Mouse (Mus musculus) forebrain, embryonic 13.5 days (tissue): ENCODE data around the gene Gm13272. TPM values are rescaled to one million over a fixed set of nuclear protein-coding genes. Genes with fewer than 3 reads are reported as not detected.
A peak's percentile ranks its signal among the peaks of the same experiment; 100 is the strongest.
"Not testable (repeated sequence)": the region's sequence is repeated elsewhere in the genome, so short reads cannot be mapped to it uniquely, and the experiment has no call there.

Source experiments
- ATAC-seq: fragments of 200-750 bp; cut with Nextera tagmentation; 2 replicates; pipeline ENCODE4 v1.8.0; 2017
- H3K27ac ChIP-seq: fragments of 300-500 bp; sonication (generic); 2 replicates; pipeline ENCODE4 v1.5.1; 2015; ENCODE audit warnings: inconsistent platforms, mild to moderate bottlenecking, moderate library complexity
- H3K27me3 ChIP-seq: fragments of 300-500 bp; sonication (generic); 2 replicates; pipeline ENCODE4 v1.6.1; 2015; ENCODE audit warnings: mild to moderate bottlenecking, inconsistent platforms
- H3K36me3 ChIP-seq: fragments of 300-500 bp; sonication (generic); 2 replicates; pipeline ENCODE4 v1.6.1; 2015; ENCODE audit warnings: mild to moderate bottlenecking, inconsistent platforms; ENCODE audit not compliant: poor library complexity, severe bottlenecking
- H3K4me1 ChIP-seq: fragments of 300-500 bp; sonication (generic); 2 replicates; pipeline ENCODE4 v1.6.1; 2015; ENCODE audit warnings: inconsistent platforms
- H3K4me2 ChIP-seq: fragments of 300-500 bp; sonication (generic); 2 replicates; pipeline ENCODE4 v1.6.1; 2015; ENCODE audit warnings: inconsistent platforms, mild to moderate bottlenecking, moderate library complexity
- H3K4me3 ChIP-seq: fragments of 300-500 bp; sonication (generic); 2 replicates; pipeline ENCODE4 v1.5.1; 2015; ENCODE audit warnings: mild to moderate bottlenecking, inconsistent platforms
- H3K9ac ChIP-seq: fragments of 300-500 bp; sonication (generic); 2 replicates; pipeline ENCODE4 v1.6.1; 2015; ENCODE audit warnings: mild to moderate bottlenecking, inconsistent platforms
- H3K9me3 ChIP-seq: fragments of 300-500 bp; sonication (generic); replicated peaks from 2 replicates; pipeline ENCODE4 v1.6.1; 2016; ENCODE audit warnings: inconsistent platforms
- WGBS: fragments of 180-500 bp; shearing (Covaris S2); methylation state at CpG from one replicate; pipeline ENCODE4 v1.1.7; 2015; 5-methylcytosine and 5-hydroxymethylcytosine counted together
- polyA plus RNA-seq: library from polyadenylated mRNA; unstranded; fragments of >200 nt; fragmentation: Nextera tagmentation; extraction: Ambion mirVana; gene quantifications from 2 replicates; pipeline ENCODE4 v1.2.1, GENCODE M21; 2015

Gm13272 gene
- polyA plus RNA-seq, 1 experiment from 2014 or later = not detected

- not testable (repeated sequence) for ATAC-seq, H3K9me3 ChIP-seq
Measured at GRCm38 (mm10) chr4:88760431-88760830, 19.2 kb upstream of the Gm13272 start.

GRCm38 (mm10) chr4:88761776-88762175, 17.9 kb upstream of the Gm13272 start:
- not testable (repeated sequence) for ATAC-seq

More at GRCm38 (mm10) chr4:88760431-88760830, 19.2 kb upstream of the Gm13272 start:
- Histone ChIP-seq H3K4me2 (peak overlapping the region; percentile 69), H3K9ac (peak overlapping the region; percentile 48; the same call in 1 of the 2 replicates), H3K4me3 (peak overlapping the region; percentile 40)
- not testable (repeated sequence) for H3K27me3 ChIP-seq, H3K4me1 ChIP-seq, H3K27ac ChIP-seq, H3K36me3 ChIP-seq
- under 1% methylated on average over 23 of the region's 28 CpGs for WGBS

GRCm38 (mm10) chr4:88762341-88762740, 17.3 kb upstream of the Gm13272 start:
- not testable (repeated sequence) for H3K4me3 ChIP-seq, ATAC-seq, H3K9ac ChIP-seq, H3K27ac ChIP-seq, H3K9me3 ChIP-seq, H3K4me1 ChIP-seq, H3K27me3 ChIP-seq, H3K4me2 ChIP-seq, H3K36me3 ChIP-seq
- 62% methylated on average over 9 of the region's 9 CpGs for WGBS

More at GRCm38 (mm10) chr4:88761776-88762175, 17.9 kb upstream of the Gm13272 start:
- H3K36me3 ChIP-seq, H3K4me2 ChIP-seq, H3K27ac ChIP-seq, H3K27me3 ChIP-seq, H3K4me3 ChIP-seq, H3K9ac ChIP-seq, H3K9me3 ChIP-seq, H3K4me1 ChIP-seq: not testable (repeated sequence)
- WGBS = 67% methylated on average over 6 of the region's 8 CpGs

- Histone ChIP-seq H3K4me3 (peak overlapping the region; percentile 40), H3K4me2 (peak overlapping the region; percentile 63), H3K9ac (0 out of 2 replicates have a peak overlapping the region, but pooled peaks have one; percentile 51)
- H3K4me1 ChIP-seq, H3K36me3 ChIP-seq, H3K9me3 ChIP-seq, H3K27me3 ChIP-seq, ATAC-seq, H3K27ac ChIP-seq: not testable (repeated sequence)
- WGBS = 3% methylated on average over 25 of the region's 42 CpGs
Measured at GRCm38 (mm10) chr4:88763384-88764018, 16.1 kb upstream of the Gm13272 start.

DNA sequence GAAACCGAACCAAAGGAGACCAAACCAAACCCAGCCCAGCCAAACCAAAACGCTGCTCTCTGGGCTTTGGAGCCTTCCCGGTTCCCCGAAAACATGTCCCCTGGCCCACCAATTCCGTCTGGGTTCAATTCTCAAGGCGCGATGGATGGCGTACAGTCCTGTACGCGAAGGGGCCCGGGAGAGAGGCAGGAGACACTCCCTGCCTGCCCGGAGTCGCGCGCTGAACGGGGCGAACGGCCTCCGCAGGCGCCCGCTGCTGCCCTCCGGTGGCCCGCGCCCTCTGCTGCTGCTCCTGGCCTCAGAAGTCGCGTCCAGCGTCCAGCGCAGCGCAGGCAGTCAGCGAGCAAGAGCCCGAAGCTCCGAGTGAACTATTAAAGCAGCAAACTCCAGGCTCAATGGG, 6.1 kb upstream of the Gm13272 start, which contains the start of gene Gm13290:
Gene Gm13290, plus strand, starts transcription at position 301 of the 400 bp plus-strand sequence.
- H3K27ac ChIP-seq, H3K4me2 ChIP-seq, H3K9ac ChIP-seq, H3K9me3 ChIP-seq, H3K36me3 ChIP-seq, H3K27me3 ChIP-seq, H3K4me3 ChIP-seq, H3K4me1 ChIP-seq, ATAC-seq: not testable (repeated sequence)
- no CpG with 5 or more reads among the region's 32 CpGs for WGBS

GRCm38 (mm10) chr4:88776622-88777021, 3.0 kb upstream of the Gm13272 start, which contains the start of gene Gm13289:
TSS of gene Gm13289 (plus strand) at chr4:88776922.
- not testable (repeated sequence) for H3K9ac ChIP-seq, H3K4me1 ChIP-seq, ATAC-seq, H3K27me3 ChIP-seq, H3K36me3 ChIP-seq, H3K4me3 ChIP-seq, H3K27ac ChIP-seq, H3K9me3 ChIP-seq, H3K4me2 ChIP-seq
- no CpG with 5 or more reads among the region's 29 CpGs for WGBS

- H3K4me2 ChIP-seq, H3K4me3 ChIP-seq, ATAC-seq, H3K9me3 ChIP-seq, H3K36me3 ChIP-seq, H3K4me1 ChIP-seq, H3K9ac ChIP-seq, H3K27me3 ChIP-seq, H3K27ac ChIP-seq: not testable (repeated sequence)
- 51% methylated on average over 15 of the region's 18 CpGs for WGBS
Measured at GRCm38 (mm10) chr4:88780320-88780719, 670 bp downstream of the Gm13272 start.

GRCm38 (mm10) chr4:88781831-88782230, 2.2 kb downstream of the Gm13272 start, which contains the start of gene Ifnz:
TSS of gene Ifnz (plus strand) at chr4:88782131.
- H3K4me3 ChIP-seq, H3K9me3 ChIP-seq, H3K27ac ChIP-seq, H3K9ac ChIP-seq, H3K36me3 ChIP-seq, H3K4me1 ChIP-seq, ATAC-seq, H3K27me3 ChIP-seq: not testable (repeated sequence)
- peak within 1 kb of the TSS; percentile 46 for H3K4me2 ChIP-seq
- 26% methylated on average over 5 of the region's 7 CpGs for WGBS

DNA sequence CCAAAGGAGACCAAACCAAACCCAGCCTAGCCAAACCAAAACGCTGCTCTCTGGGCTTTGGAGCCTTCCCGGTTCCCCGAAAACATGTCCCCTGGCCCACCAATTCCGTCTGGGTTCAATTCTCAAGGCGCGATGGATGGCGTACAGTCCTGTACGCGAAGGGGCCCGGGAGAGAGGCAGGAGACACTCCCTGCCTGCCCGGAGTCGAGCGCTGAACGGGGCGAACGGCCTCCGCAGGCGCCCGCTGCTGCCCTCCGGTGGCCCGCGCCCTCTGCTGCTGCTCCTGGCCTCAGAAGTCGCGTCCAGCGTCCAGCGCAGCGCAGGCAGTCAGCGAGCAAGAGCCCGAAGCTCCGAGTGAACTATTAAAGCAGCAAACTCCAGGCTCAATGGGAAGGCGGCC, 2.7 kb downstream of the Gm13272 start:
- H3K27me3 ChIP-seq, H3K9me3 ChIP-seq, H3K9ac ChIP-seq, H3K27ac ChIP-seq, ATAC-seq, H3K36me3 ChIP-seq, H3K4me3 ChIP-seq, H3K4me1 ChIP-seq: not testable (repeated sequence)
- 0% methylated on average over 5 of the region's 31 CpGs for WGBS
- H3K4me2 ChIP-seq = peak overlapping the region; percentile 46

DNA sequence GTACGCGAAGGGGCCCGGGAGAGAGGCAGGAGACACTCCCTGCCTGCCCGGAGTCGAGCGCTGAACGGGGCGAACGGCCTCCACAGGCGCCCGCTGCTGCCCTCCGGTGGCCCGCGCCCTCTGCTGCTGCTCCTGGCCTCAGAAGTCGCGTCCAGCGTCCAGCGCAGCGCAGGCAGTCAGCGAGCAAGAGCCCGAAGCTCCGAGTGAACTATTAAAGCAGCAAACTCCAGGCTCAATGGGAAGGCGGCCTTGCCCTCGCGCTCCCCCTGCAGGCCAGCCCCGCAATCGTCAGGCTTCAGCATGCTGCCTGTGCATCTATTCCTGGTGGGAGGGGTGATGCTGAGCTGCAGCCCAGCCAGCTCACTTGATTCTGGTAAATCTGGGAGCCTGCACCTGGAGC, 5.8 kb downstream of the Gm13272 start, which contains the start of gene Gm13276:
Gene Gm13276, plus strand, starts transcription at position 301 of the 400 bp plus-strand sequence.
- not testable (repeated sequence) for H3K27ac ChIP-seq, H3K9me3 ChIP-seq, H3K4me1 ChIP-seq, H3K9ac ChIP-seq, H3K4me3 ChIP-seq, H3K4me2 ChIP-seq, ATAC-seq, H3K27me3 ChIP-seq, H3K36me3 ChIP-seq
- no CpG with 5 or more reads among the region's 27 CpGs for WGBS

- WGBS = 0% methylated on average over 3 of the region's 28 CpGs
- not testable (repeated sequence) for H3K4me2 ChIP-seq, H3K27ac ChIP-seq, H3K4me1 ChIP-seq, H3K36me3 ChIP-seq, H3K27me3 ChIP-seq, H3K9me3 ChIP-seq, H3K4me3 ChIP-seq, ATAC-seq, H3K9ac ChIP-seq
Measured at GRCm38 (mm10) chr4:88788402-88788801, 8.8 kb downstream of the Gm13272 start, which contains the start of gene Gm13277. TSS of gene Gm13277 (plus strand) at chr4:88788632.

GRCm38 (mm10) chr4:88791250-88791649, 11.6 kb downstream of the Gm13272 start, which contains the start of gene Gm13278:
TSS of gene Gm13278 (plus strand) at chr4:88791550.
- not testable (repeated sequence) for H3K4me1 ChIP-seq, ATAC-seq, H3K27me3 ChIP-seq, H3K36me3 ChIP-seq, H3K4me3 ChIP-seq, H3K9ac ChIP-seq, H3K27ac ChIP-seq, H3K4me2 ChIP-seq, H3K9me3 ChIP-seq
- WGBS = no CpG with 5 or more reads among the region's 28 CpGs
